Mouse (Mus musculus) liver, embryonic 14.5 days (tissue): ENCODE results near the gene Ceacam9. TPM values are rescaled to one million over a fixed set of nuclear protein-coding genes. Genes with fewer than 3 reads are reported as not detected.
A peak's percentile ranks its signal among the peaks of the same experiment; 100 is the strongest.

Source experiments
- ATAC-seq: fragments of 200-750 bp; cut with Nextera tagmentation; 2 replicates; pipeline ENCODE4 v1.8.0; 2017; ENCODE audit warnings: moderate number of reproducible peaks, mild to moderate bottlenecking, moderate library complexity; ENCODE audit not compliant: insufficient read depth
- DNase-seq, 3 experiments: peaks; one replicate each; pipeline ENCODE4 v3.0.0-alpha.2; 2012 to 2013; ENCODE audit warnings: low read depth in 3 of 3, low spot score in 3 of 3
- H3K27ac ChIP-seq: fragments of 300-500 bp; sonication (generic); 2 replicates; pipeline ENCODE4 v1.5.1; 2014; ENCODE audit warnings: moderate library complexity, mild to moderate bottlenecking, control low read depth, inconsistent platforms
- H3K27me3 ChIP-seq: fragments of 300-500 bp; sonication (generic); 2 replicates; pipeline ENCODE4 v1.6.1; 2014; ENCODE audit warnings: mild to moderate bottlenecking, low read length, moderate library complexity; ENCODE audit not compliant: control insufficient read depth, insufficient read depth
- H3K36me3 ChIP-seq: fragments of 300-500 bp; sonication (generic); replicated peaks from 2 replicates; pipeline ENCODE4 v1.6.1; 2014; ENCODE audit warnings: low read depth; ENCODE audit not compliant: control insufficient read depth, insufficient read depth
- H3K4me1 ChIP-seq, 2 experiments: fragments of 200-500 bp in 1 of 2; fragments of 300-500 bp in 1 of 2; sonication (generic) in 1 of 2; replicated peaks; 2 replicates each; pipeline ENCODE4 v1.6.1; 2012 to 2014; ENCODE audit warnings: antibody characterized with exemption in 1 of 2, inconsistent platforms in 1 of 2, low read length in 1 of 2; ENCODE audit not compliant: control insufficient read depth in 2 of 2, insufficient read depth in 2 of 2
- H3K4me2 ChIP-seq: fragments of 300-500 bp; sonication (generic); 2 replicates; pipeline ENCODE4 v1.6.1; 2014; ENCODE audit warnings: low read depth, mild to moderate bottlenecking, control low read depth, moderate library complexity
- H3K4me3 ChIP-seq, 2 experiments: fragments of 200-500 bp in 1 of 2; fragments of 300-500 bp in 1 of 2; sonication (generic) in 1 of 2; 2 replicates each; pipeline ENCODE4 v1.5.1; 2012 to 2014; ENCODE audit warnings: low read depth in 2 of 2, low read length in 2 of 2, mild to moderate bottlenecking in 2 of 2, control low read depth in 1 of 2, inconsistent platforms in 1 of 2, moderate library complexity in 1 of 2; ENCODE audit not compliant: insufficient read depth in 1 of 2
- H3K9ac ChIP-seq: fragments of 300-500 bp; sonication (generic); replicated peaks from 2 replicates; pipeline ENCODE4 v1.6.1; 2014; ENCODE audit warnings: mild to moderate bottlenecking, control low read depth, moderate library complexity
- H3K9me3 ChIP-seq: fragments of 300-500 bp; sonication (generic); 2 replicates; pipeline ENCODE4 v1.6.1; 2016; ENCODE audit warnings: low read length, mixed read lengths; ENCODE audit not compliant: control insufficient read depth
- CTCF ChIP-seq: IDR thresholded peaks from 2 replicates; pipeline ENCODE4 v1.5.1; 2016; ENCODE audit warnings: antibody characterized with exemption, low read depth, control low read depth
- EP300 ChIP-seq: IDR thresholded peaks from 2 replicates; pipeline ENCODE4 v1.6.1; 2016; ENCODE audit warnings: antibody characterized with exemption, low read depth
- WGBS: fragments of 180-500 bp; shearing (Covaris S2); extraction: QIAGEN DNeasy Blood & Tissue Kit; methylation state at CpG from one replicate; pipeline ENCODE4 v1.1.7; 2014; ENCODE audit not compliant: insufficient replicate concordance; 5-methylcytosine and 5-hydroxymethylcytosine counted together
- polyA plus RNA-seq, 2 experiments: library from polyadenylated mRNA; depleted of rRNA in 1 of 2; stranded (reverse) in 1 of 2; unstranded in 1 of 2; fragments of >200 nt; fragmentation: Nextera tagmentation in 1 of 2; extraction: Ambion mirVana in 1 of 2; gene quantifications; 2 replicates each; pipeline versions ENCODE4 v1.2.1 to v1.2.3; 2012 to 2014

The Ceacam9 gene
- polyA plus RNA-seq, 2 experiments, result not detected

- no peak overlapping the region for H3K9ac ChIP-seq
- ATAC-seq (no peak), DNase-seq (no peak)
- WGBS, result 77% methylated on average over 12 of the region's 12 CpGs
- peaks cover 0 to 11% of the 10 kb centered on the region in 2 experiments; a peak in 2 of 4 replicates for H3K4me1 ChIP-seq
- H3K9me3 ChIP-seq, result no peaks in the 10 kb centered on the region
- no peak for TF ChIP-seq EP300
- TF ChIP-seq CTCF, result no peak
- no peaks in the 10 kb centered on the region for H3K27me3 ChIP-seq
- no peak overlapping the region for H3K4me2 ChIP-seq
- peaks cover 11% of the 10 kb centered on the region; the same call in 1 of the 2 replicates for H3K36me3 ChIP-seq
- no peak overlapping the region for H3K27ac ChIP-seq
- no peak overlapping the region for H3K4me3 ChIP-seq
Measured at GRCm38 (mm10) chr7:16752016-16752415, 30.3 kb downstream of the Ceacam9 start.

- WGBS, result 28% methylated on average over 17 of the region's 17 CpGs
- no peak for TF ChIP-seq EP300
- no peak for TF ChIP-seq CTCF
- peaks cover 0 to 13% of the 10 kb centered on the region in 2 experiments; a peak in 2 of 4 replicates for H3K4me1 ChIP-seq
- H3K4me2 ChIP-seq, result no peak overlapping the region
- no peaks in the 10 kb centered on the region for H3K9me3 ChIP-seq
- no peak overlapping the region for H3K4me3 ChIP-seq
- ATAC-seq (peak; percentile 60; the same call in 1 of the 2 replicates), DNase-seq (no peak)
- H3K27me3 ChIP-seq, result no peaks in the 10 kb centered on the region
- H3K27ac ChIP-seq, result no peak overlapping the region
- no peak overlapping the region for H3K9ac ChIP-seq
- no peaks in the 10 kb centered on the region for H3K36me3 ChIP-seq
Measured at GRCm38 (mm10) chr7:16755362-16756017, 33.8 kb downstream of the Ceacam9 start.

- Histone ChIP-seq H3K9ac (no peak overlapping the region), H3K9me3 (no peaks in the 10 kb centered on the region), H3K4me3 (no peak overlapping the region), H3K27ac (no peak overlapping the region), H3K4me2 (no peak overlapping the region), H3K36me3 (no peaks in the 10 kb centered on the region), H3K27me3 (no peaks in the 10 kb centered on the region), H3K4me1 (peaks cover 0 to 13% of the 10 kb centered on the region in 2 experiments; a peak in 2 of 4 replicates)
- WGBS, result 53% methylated on average over 10 of the region's 11 CpGs
- no peak for ATAC-seq
- TF ChIP-seq EP300, result no peak
- no peak for TF ChIP-seq CTCF
- no peak for DNase-seq
Measured at GRCm38 (mm10) chr7:16758872-16759574, 37.3 kb downstream of the Ceacam9 start.

GRCm38 (mm10) chr7:16760292-16760691 is 38.6 kb downstream of the Ceacam9 start:
- Histone ChIP-seq H3K4me1 (peaks cover 0 to 9% of the 10 kb centered on the region in 2 experiments; a peak in 2 of 4 replicates), H3K4me2 (no peak overlapping the region), H3K27ac (no peak overlapping the region), H3K4me3 (no peak overlapping the region), H3K9ac (no peak overlapping the region), H3K36me3 (no peaks in the 10 kb centered on the region), H3K9me3 (no peaks in the 10 kb centered on the region), H3K27me3 (no peaks in the 10 kb centered on the region)
- ATAC-seq (no peak), DNase-seq (no peak)
- WGBS, result 10% methylated on average over 8 of the region's 8 CpGs
- no peak for TF ChIP-seq EP300
- TF ChIP-seq CTCF, result no peak

GRCm38 (mm10) chr7:16761005-16761481 is 39.3 kb downstream of the Ceacam9 start:
- no peak for ATAC-seq
- Histone ChIP-seq H3K36me3 (no peaks in the 10 kb centered on the region), H3K9me3 (no peaks in the 10 kb centered on the region), H3K4me1 (peaks cover 0 to 2% of the 10 kb centered on the region in 2 experiments; a peak in 1 of 4 replicates), H3K4me2 (no peak overlapping the region), H3K27ac (no peak overlapping the region), H3K4me3 (no peak overlapping the region), H3K27me3 (no peaks in the 10 kb centered on the region), H3K9ac (no peak overlapping the region)
- DNase-seq, result no peak
- no peak for TF ChIP-seq CTCF
- WGBS, result 43% methylated on average over 10 of the region's 10 CpGs
